Mouse (Mus musculus) neural tube, embryonic 14.5 days (tissue): ENCODE measurements around the gene Camk2g. TPM values are rescaled to one million over a fixed set of nuclear protein-coding genes. Genes with fewer than 3 reads are reported as not detected.
A peak's percentile ranks its signal among the peaks of the same experiment; 100 is the strongest.
"Not testable (repeated sequence)": the region's sequence is repeated elsewhere in the genome, so short reads cannot be mapped to it uniquely, and the experiment has no call there.

ENCODE experiments used
- ATAC-seq: fragments of 200-750 bp; cut with Nextera tagmentation; 2 replicates; pipeline ENCODE4 v1.8.0; 2017; ENCODE audit warnings: low read depth, mild to moderate bottlenecking, moderate TSS enrichment, moderate library complexity
- H3K27ac ChIP-seq: fragments of 300-500 bp; sonication (generic); 2 replicates; pipeline ENCODE4 v1.5.1; 2014; ENCODE audit warnings: low read depth, mild to moderate bottlenecking, control low read depth, low read length, moderate library complexity, mixed read lengths
- H3K27me3 ChIP-seq: fragments of 300-500 bp; sonication (generic); 2 replicates; pipeline ENCODE4 v1.6.1; 2014; ENCODE audit warnings: low read length; ENCODE audit not compliant: control insufficient read depth, insufficient read depth
- H3K36me3 ChIP-seq: fragments of 300-500 bp; sonication (generic); 2 replicates; pipeline ENCODE4 v1.6.1; 2014; ENCODE audit warnings: low read length, mixed read lengths; ENCODE audit not compliant: control insufficient read depth, insufficient read depth
- H3K4me1 ChIP-seq: fragments of 300-500 bp; sonication (generic); 2 replicates; pipeline ENCODE4 v1.6.1; 2014; ENCODE audit warnings: low read length; ENCODE audit not compliant: control insufficient read depth, insufficient read depth
- H3K4me2 ChIP-seq: fragments of 300-500 bp; sonication (generic); 2 replicates; pipeline ENCODE4 v1.6.1; 2014; ENCODE audit warnings: mild to moderate bottlenecking, low read depth, low read length, control low read depth
- H3K4me3 ChIP-seq: fragments of 300-500 bp; sonication (generic); 2 replicates; pipeline ENCODE4 v1.5.1; 2014; ENCODE audit warnings: low read depth, low read length, control low read depth, mixed read lengths
- H3K9ac ChIP-seq: fragments of 300-500 bp; sonication (generic); replicated peaks from 2 replicates; pipeline ENCODE4 v1.6.1; 2014; ENCODE audit warnings: low read depth, mild to moderate bottlenecking, control low read depth, low read length, mixed read lengths
- H3K9me3 ChIP-seq: fragments of 300-500 bp; sonication (generic); 2 replicates; pipeline ENCODE4 v1.6.1; 2016; ENCODE audit warnings: low read length; ENCODE audit not compliant: control insufficient read depth
- WGBS: fragments of 180-500 bp; shearing (Covaris S2); extraction: QIAGEN DNeasy Blood & Tissue Kit; methylation state at CpG from one replicate; pipeline ENCODE4 v1.1.7; 2014; 5-methylcytosine and 5-hydroxymethylcytosine counted together
- polyA plus RNA-seq: library from polyadenylated mRNA; unstranded; fragments of >200 nt; fragmentation: Nextera tagmentation; extraction: Ambion mirVana; gene quantifications from 2 replicates; pipeline ENCODE4 v1.2.1, GENCODE M21; 2014

The Camk2g gene
- polyA plus RNA-seq, 1 experiment from 2014 or later: 232 TPM

GRCm38 (mm10) chr14:20707201-20708190 lies 86.4 kb downstream of the Camk2g start, which contains the start of gene Zswim8:
Gene Zswim8 (plus strand): TSS chr14:20707552.
- Histone ChIP-seq H3K4me3 (peak within 1 kb of the TSS; percentile 99), H3K4me1 (peaks cover 17% of the 10 kb centered on the region), H3K9ac (peak within 1 kb of the TSS; percentile 97), H3K4me2 (peak within 1 kb of the TSS; percentile 74), H3K36me3 (peaks cover 20% of the 10 kb centered on the region), H3K9me3 (no peaks in the 10 kb centered on the region), H3K27me3 (peaks cover 3% of the 10 kb centered on the region; the same call in 1 of the 2 replicates), H3K27ac (peak within 1 kb of the TSS; percentile 88)
- ATAC-seq: peak; percentile 95
- under 1% methylated on average over 72 of the region's 80 CpGs for WGBS

- H3K4me2 ChIP-seq: peak overlapping the region; percentile 65
- H3K4me1 ChIP-seq: peaks cover 29% of the 10 kb centered on the region
- peak overlapping the region; percentile 82 for H3K27ac ChIP-seq
- H3K9ac ChIP-seq: peak overlapping the region; percentile 82
- not testable (repeated sequence) for H3K36me3 ChIP-seq, ATAC-seq, H3K27me3 ChIP-seq, H3K9me3 ChIP-seq
- peak overlapping the region; percentile 79 for H3K4me3 ChIP-seq
- WGBS: 13% methylated on average over 8 of the region's 8 CpGs
These were observed 90.4 kb downstream of the Camk2g start for GRCm38 (mm10) chr14:20703461-20703860.

GRCm38 (mm10) chr14:20702741-20703381 lies 91.0 kb downstream of the Camk2g start, which contains the start of gene Chchd1:
Gene Chchd1 (plus strand): TSS chr14:20703006.
- Histone ChIP-seq H3K9me3 (no peaks in the 10 kb centered on the region), H3K4me2 (peak within 1 kb of the TSS; percentile 65), H3K9ac (peak within 1 kb of the TSS; percentile 82), H3K27me3 (peaks cover 3% of the 10 kb centered on the region; the same call in 1 of the 2 replicates), H3K27ac (peak within 1 kb of the TSS; percentile 82), H3K4me3 (peak within 1 kb of the TSS; percentile 79), H3K4me1 (peaks cover 33% of the 10 kb centered on the region), H3K36me3 (no peaks in the 10 kb centered on the region)
- ATAC-seq: peak; percentile 69
- under 1% methylated on average over 61 of the region's 61 CpGs for WGBS

GRCm38 (mm10) chr14:20702096-20702740 lies 91.7 kb downstream of the Camk2g start:
- peak overlapping the region; percentile 65 for H3K4me2 ChIP-seq
- peak overlapping the region; percentile 79 for H3K4me3 ChIP-seq
- H3K27me3 ChIP-seq: no peaks in the 10 kb centered on the region
- peak; percentile 29; the same call in 1 of the 2 replicates for ATAC-seq
- H3K9ac ChIP-seq: peak overlapping the region; percentile 82
- no peaks in the 10 kb centered on the region for H3K9me3 ChIP-seq
- WGBS: 17% methylated on average over 15 of the region's 15 CpGs
- H3K36me3 ChIP-seq: no peaks in the 10 kb centered on the region
- peak overlapping the region; percentile 82 for H3K27ac ChIP-seq
- peaks cover 39% of the 10 kb centered on the region for H3K4me1 ChIP-seq

GRCm38 (mm10) chr14:20701554-20701953 lies 92.3 kb downstream of the Camk2g start:
- no peaks in the 10 kb centered on the region for H3K36me3 ChIP-seq
- WGBS: 86% methylated on average over 8 of the region's 8 CpGs
- no peaks in the 10 kb centered on the region for H3K27me3 ChIP-seq
- no peak overlapping the region for H3K9ac ChIP-seq
- no peak overlapping the region for H3K27ac ChIP-seq
- peak overlapping the region; percentile 79; the same call in 1 of the 2 replicates for H3K4me3 ChIP-seq
- peaks cover 46% of the 10 kb centered on the region for H3K4me1 ChIP-seq
- H3K4me2 ChIP-seq: peak overlapping the region; percentile 65
- no peak for ATAC-seq
- H3K9me3 ChIP-seq: no peaks in the 10 kb centered on the region

- Histone ChIP-seq H3K36me3 (no peaks in the 10 kb centered on the region), H3K4me2 (no peak overlapping the region), H3K27ac (no peak overlapping the region), H3K9ac (no peak overlapping the region), H3K9me3 (no peaks in the 10 kb centered on the region), H3K27me3 (no peaks in the 10 kb centered on the region), H3K4me1 (peaks cover 53% of the 10 kb centered on the region), H3K4me3 (no peak overlapping the region)
- ATAC-seq: no peak
- WGBS: 88% methylated on average over 3 of the region's 3 CpGs
These were observed 93.5 kb downstream of the Camk2g start for GRCm38 (mm10) chr14:20700362-20700761.

GRCm38 (mm10) chr14:20698515-20698914 lies 95.4 kb downstream of the Camk2g start:
- Histone ChIP-seq H3K27ac (no peak overlapping the region), H3K36me3 (peaks cover 5% of the 10 kb centered on the region), H3K4me3 (0 out of 2 replicates have a peak overlapping the region, but pooled peaks have one; percentile 90), H3K4me1 (peaks cover 54% of the 10 kb centered on the region), H3K4me2 (no peak overlapping the region), H3K9ac (0 out of 2 replicates have a peak overlapping the region, but pooled peaks have one; percentile 3), H3K9me3 (no peaks in the 10 kb centered on the region), H3K27me3 (no peaks in the 10 kb centered on the region)
- 90% methylated on average over 2 of the region's 2 CpGs for WGBS
- no peak for ATAC-seq

- peak overlapping the region; percentile 90 for H3K4me3 ChIP-seq
- H3K9ac ChIP-seq: no peak overlapping the region; the same call in 1 of the 2 replicates
- 4% methylated on average over 1 of the region's 1 CpGs for WGBS
- no peak for ATAC-seq
- no peaks in the 10 kb centered on the region for H3K27me3 ChIP-seq
- peaks cover 14% of the 10 kb centered on the region for H3K36me3 ChIP-seq
- H3K27ac ChIP-seq: no peak overlapping the region
- peaks cover 53% of the 10 kb centered on the region for H3K4me1 ChIP-seq
- H3K9me3 ChIP-seq: no peaks in the 10 kb centered on the region
- peak overlapping the region; percentile 68 for H3K4me2 ChIP-seq
These were observed 96.9 kb downstream of the Camk2g start for GRCm38 (mm10) chr14:20696986-20697385.
